Mouse (Mus musculus): ENCODE results near the gene Ddc. TPM values are rescaled to one million over a fixed set of nuclear protein-coding genes. Genes with fewer than 3 reads are reported as not detected.

Ddc gene
- polyA plus RNA-seq (2014; fragmentation: Nextera tagmentation; extraction: Ambion mirVana), result 34.8 and 37.3 TPM in 2 replicates

DNA sequence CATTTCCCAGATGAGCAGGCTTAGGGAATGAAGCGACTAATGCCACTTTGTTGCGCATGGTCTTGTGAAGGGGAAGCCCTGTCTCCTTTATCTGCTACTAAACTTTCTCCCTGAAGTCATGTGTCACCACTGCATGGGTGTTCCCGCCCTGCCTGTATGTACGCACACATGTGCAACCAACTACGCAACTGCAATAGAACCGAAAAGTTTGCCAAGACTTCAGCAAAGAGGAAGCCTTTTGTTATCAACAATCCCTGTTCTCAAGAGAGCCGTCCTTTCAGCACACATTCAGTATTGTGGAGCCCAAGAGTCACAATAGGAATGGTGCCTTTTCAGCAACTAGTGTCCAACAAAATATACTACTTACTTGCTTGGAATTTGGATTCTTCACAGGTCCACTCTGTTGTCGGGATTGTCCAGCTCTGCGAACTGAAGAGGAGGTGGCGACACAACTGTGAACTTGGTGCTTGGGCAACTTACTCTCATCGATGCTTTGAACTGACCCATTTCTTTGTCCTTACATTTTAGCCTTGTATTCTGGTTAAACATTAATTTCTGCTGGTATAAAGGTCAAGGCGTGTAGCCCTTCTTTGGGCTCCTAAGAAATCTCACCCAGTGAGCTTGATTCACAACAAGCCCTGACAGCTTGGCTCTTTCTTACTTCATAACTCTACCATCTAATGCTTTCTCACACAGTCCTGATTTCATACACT lies at the start of gene Ddc:
TSS of gene Ddc (minus strand) at position 500 of the 713 bp plus-strand sequence.
- DNase-seq (ENCODE audit: low spot score) (no peak), ATAC-seq (replicated peaks; ENCODE audit: low FRiP score, low TSS enrichment, low read depth) (peak; percentile 60)
- Histone ChIP-seq H3K9me3 (ENCODE audit: control insufficient read depth, low read length) (0 out of 2 replicates have a peak, but pooled peaks cover 3% of the 10 kb centered on the region), H3K4me1 (replicated peaks; ENCODE audit: control insufficient read depth, insufficient read depth, low read length) (peaks cover 21% of the 10 kb centered on the region), H3K4me2 (ENCODE audit: low read length) (peak within 1 kb of the TSS; percentile 35), H3K27me3 (replicated peaks; ENCODE audit: control insufficient read depth, insufficient read depth, low read length) (no peaks in the 10 kb centered on the region), H3K36me3 (ENCODE audit: control insufficient read depth, insufficient read depth, low read length) (no peaks in the 10 kb centered on the region), H3K4me3 (ENCODE audit: low read depth, low read length) (peak within 1 kb of the TSS; percentile 15), H3K27ac (ENCODE audit: low read depth) (peak within 1 kb of the TSS; percentile 25), H3K9ac (ENCODE audit: low read length) (no peak within 1 kb of the TSS)
- WGBS, result 73% methylated on average over 12 of the region's 12 CpGs

DNA sequence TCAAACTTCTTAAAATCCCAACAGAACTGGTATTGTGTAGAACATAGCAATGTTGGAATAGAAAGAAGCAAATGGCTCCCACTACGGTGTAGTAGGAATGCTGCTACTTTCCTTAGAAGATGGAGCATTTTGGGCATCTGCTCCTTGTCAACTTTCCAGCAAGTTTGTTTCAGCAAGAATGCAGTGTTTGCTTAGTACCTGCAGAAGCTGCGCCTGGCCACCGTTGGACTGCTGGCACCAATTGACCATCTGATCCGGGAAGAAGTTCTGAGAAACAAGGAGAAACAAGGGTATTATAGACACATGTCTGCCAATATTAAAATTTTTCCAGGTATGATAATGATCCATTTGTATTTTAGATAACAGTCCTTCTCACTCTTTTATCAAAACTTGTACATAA lies 47.8 kb upstream of the Ddc start:
- Histone ChIP-seq H3K4me1 (replicated peaks; ENCODE audit: control insufficient read depth, insufficient read depth, low read length) (peaks cover 26% of the 10 kb centered on the region), H3K4me3 (ENCODE audit: low read depth, low read length) (no peak overlapping the region), H3K9ac (ENCODE audit: low read length) (no peak overlapping the region), H3K9me3 (ENCODE audit: control insufficient read depth, low read length) (no peaks in the 10 kb centered on the region), H3K27me3 (replicated peaks; ENCODE audit: control insufficient read depth, insufficient read depth, low read length) (no peaks in the 10 kb centered on the region), H3K27ac (ENCODE audit: low read depth) (no peak overlapping the region), H3K4me2 (ENCODE audit: low read length) (no peak overlapping the region), H3K36me3 (ENCODE audit: control insufficient read depth, insufficient read depth, low read length) (peaks cover 88% of the 10 kb centered on the region)
- WGBS, result 69% methylated on average over 4 of the region's 4 CpGs
- no peak for ATAC-seq (replicated peaks; ENCODE audit: low FRiP score, low TSS enrichment, low read depth)
- no peak for DNase-seq (ENCODE audit: low spot score)

DNA sequence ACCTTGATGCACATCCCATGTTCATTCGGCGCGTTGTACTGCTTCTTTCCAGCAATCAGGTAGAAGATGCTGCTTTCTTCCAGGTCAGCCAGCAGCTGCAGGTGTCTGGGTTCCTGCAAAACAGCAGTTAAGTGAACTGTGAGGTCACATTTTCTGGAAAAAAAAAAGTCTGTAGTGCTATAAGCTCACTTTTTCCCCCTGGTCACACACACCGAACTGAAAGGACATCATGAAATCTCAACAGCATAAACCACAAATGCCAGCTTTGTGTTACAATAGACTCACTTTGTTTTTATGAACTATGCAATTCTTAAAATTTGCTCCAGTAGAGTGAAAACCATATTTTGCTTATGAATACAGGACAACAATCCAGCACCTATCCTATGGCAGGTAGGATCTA lies 46.9 kb upstream of the Ddc start:
- Histone ChIP-seq H3K4me2 (ENCODE audit: low read length) (no peak overlapping the region), H3K4me3 (ENCODE audit: low read depth, low read length) (no peak overlapping the region), H3K4me1 (replicated peaks; ENCODE audit: control insufficient read depth, insufficient read depth, low read length) (peaks cover 25% of the 10 kb centered on the region), H3K9ac (ENCODE audit: low read length) (no peak overlapping the region), H3K36me3 (ENCODE audit: control insufficient read depth, insufficient read depth, low read length) (peaks cover 85% of the 10 kb centered on the region), H3K9me3 (ENCODE audit: control insufficient read depth, low read length) (no peaks in the 10 kb centered on the region), H3K27me3 (replicated peaks; ENCODE audit: control insufficient read depth, insufficient read depth, low read length) (no peaks in the 10 kb centered on the region), H3K27ac (ENCODE audit: low read depth) (no peak overlapping the region)
- 91% methylated on average over 4 of the region's 4 CpGs for WGBS
- ATAC-seq (replicated peaks; ENCODE audit: low FRiP score, low TSS enrichment, low read depth), result no peak
- no peak for DNase-seq (ENCODE audit: low spot score)

DNA sequence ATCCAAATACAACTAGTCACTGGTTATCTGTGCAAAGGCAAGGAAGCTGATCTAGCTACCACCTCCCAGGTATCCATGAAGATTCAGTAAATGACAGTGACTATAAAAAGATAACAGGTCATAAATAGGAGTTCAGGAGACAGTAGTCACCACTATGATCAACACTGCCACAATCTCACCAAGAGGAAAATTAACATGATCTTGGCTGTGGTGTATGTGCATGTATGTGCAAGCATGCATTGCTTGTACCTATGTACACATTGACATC lies 46.1 kb upstream of the Ddc start:
- Histone ChIP-seq H3K27ac (ENCODE audit: low read depth) (no peak overlapping the region), H3K36me3 (ENCODE audit: control insufficient read depth, insufficient read depth, low read length) (peaks cover 87% of the 10 kb centered on the region)

DNA sequence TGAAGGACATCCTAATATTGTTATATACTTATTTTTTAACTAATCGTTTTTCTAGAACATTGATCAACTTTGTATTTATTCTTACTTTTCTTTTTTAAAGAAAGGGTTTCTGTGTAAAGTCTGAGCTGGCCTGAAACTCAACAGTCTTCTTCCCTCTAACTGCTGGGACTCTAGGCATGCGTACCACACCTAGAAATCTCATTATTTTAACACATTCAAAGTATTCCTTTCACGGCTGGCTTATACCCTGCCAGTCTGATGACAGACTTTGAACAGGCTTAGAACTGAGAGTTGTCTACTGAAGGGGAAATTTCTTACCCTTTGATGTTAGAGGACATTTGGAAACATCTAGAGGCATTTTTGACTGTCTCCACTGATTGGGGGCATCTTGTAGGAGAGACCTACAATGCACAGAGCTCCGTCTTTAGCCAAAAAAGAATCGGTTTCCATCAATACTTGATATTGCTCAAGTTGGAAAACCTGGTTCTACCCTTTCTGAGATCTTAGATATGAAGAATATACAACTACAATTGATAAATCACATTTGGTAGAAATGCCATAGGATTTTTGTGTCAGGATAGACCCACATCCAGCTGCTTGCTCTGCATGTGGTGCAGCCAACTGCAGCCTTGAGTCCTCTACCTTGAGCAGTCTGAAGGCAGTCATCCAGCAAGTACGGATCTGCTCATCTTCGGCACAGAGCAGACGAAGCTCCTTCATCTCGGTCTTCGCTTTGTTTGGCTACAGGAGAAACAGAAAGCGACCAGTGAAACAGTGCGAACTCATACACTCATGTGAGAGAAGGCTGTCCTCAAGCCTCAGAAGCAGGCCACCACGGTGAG lies 45.5 kb upstream of the Ddc start:
- peaks cover 88% of the 10 kb centered on the region for H3K36me3 ChIP-seq (ENCODE audit: control insufficient read depth, insufficient read depth, low read length)
- no peak overlapping the region for H3K4me3 ChIP-seq (ENCODE audit: low read depth, low read length)
- 90% methylated on average over 13 of the region's 13 CpGs for WGBS
- no peaks in the 10 kb centered on the region for H3K9me3 ChIP-seq (ENCODE audit: control insufficient read depth, low read length)
- peaks cover 13% of the 10 kb centered on the region for H3K4me1 ChIP-seq (replicated peaks; ENCODE audit: control insufficient read depth, insufficient read depth, low read length)
- H3K27me3 ChIP-seq (replicated peaks; ENCODE audit: control insufficient read depth, insufficient read depth, low read length), result no peaks in the 10 kb centered on the region
- ATAC-seq (replicated peaks; ENCODE audit: low FRiP score, low TSS enrichment, low read depth), result no peak
- H3K27ac ChIP-seq (ENCODE audit: low read depth), result no peak overlapping the region
- no peak overlapping the region for H3K4me2 ChIP-seq (ENCODE audit: low read length)
- DNase-seq (ENCODE audit: low spot score), result no peak
- no peak overlapping the region for H3K9ac ChIP-seq (ENCODE audit: low read length)

More for the DNA sequence above, 46.1 kb upstream of the Ddc start:
- Histone ChIP-seq H3K9ac (ENCODE audit: low read length) (no peak overlapping the region), H3K4me1 (replicated peaks; ENCODE audit: control insufficient read depth, insufficient read depth, low read length) (peaks cover 18% of the 10 kb centered on the region), H3K4me3 (ENCODE audit: low read depth, low read length) (no peak overlapping the region), H3K4me2 (ENCODE audit: low read length) (no peak overlapping the region), H3K27me3 (replicated peaks; ENCODE audit: control insufficient read depth, insufficient read depth, low read length) (no peaks in the 10 kb centered on the region), H3K9me3 (ENCODE audit: control insufficient read depth, low read length) (no peaks in the 10 kb centered on the region)
- DNase-seq (ENCODE audit: low spot score) (no peak), ATAC-seq (replicated peaks; ENCODE audit: low FRiP score, low TSS enrichment, low read depth) (no peak)

DNA sequence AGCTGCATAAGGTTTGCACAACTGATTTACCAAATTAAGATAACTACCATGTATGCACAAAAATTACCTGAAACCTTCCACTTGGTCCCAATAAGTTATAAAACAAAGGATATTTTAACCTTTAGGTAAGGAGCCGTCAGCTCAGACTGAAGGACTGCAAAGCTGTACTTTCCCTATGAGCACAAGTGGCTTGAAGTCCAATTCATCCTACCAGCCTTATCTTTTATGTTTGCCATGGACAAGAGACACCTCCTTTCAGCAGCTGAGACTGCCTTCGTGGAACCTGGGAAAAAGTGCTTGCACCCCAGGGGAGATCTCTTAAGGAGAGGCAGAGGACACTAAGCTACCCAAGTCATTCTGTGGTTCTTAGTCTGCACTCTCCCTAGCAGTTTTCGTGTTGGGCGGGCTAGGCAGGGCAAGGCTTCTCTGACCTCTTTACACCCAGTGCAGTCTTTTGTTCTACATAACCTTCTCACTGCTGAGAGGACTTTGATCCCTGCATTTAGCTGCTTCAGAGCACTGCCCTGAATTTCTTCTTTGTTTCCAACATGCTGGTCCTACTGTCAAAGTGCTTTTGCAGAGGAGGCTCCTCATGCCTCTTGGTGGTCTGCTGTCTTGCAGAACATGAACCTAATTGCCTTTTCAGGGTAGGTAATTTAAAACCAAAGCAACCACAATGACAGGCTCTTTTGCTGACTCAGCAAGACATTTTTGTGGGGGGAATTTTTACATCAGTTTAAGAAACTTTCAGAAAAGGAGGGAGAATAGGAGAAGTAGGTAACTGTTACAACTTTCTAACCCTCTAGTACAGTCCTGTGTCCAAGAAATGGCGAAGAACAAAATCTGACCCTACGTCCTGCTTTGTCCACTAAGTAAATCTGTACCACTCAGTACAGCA lies 44.6 kb upstream of the Ddc start:
- peak; percentile 71; the same call in 1 of the 2 replicates for ATAC-seq (replicated peaks; ENCODE audit: low FRiP score, low TSS enrichment, low read depth)
- H3K9me3 ChIP-seq (ENCODE audit: control insufficient read depth, low read length), result no peaks in the 10 kb centered on the region
- no peak overlapping the region for H3K9ac ChIP-seq (ENCODE audit: low read length)
- WGBS, result 69% methylated on average over 6 of the region's 6 CpGs
- no peak overlapping the region for H3K4me3 ChIP-seq (ENCODE audit: low read depth, low read length)
- H3K4me2 ChIP-seq (ENCODE audit: low read length), result no peak overlapping the region
- peak overlapping the region; percentile 48; the same call in 1 of the 2 replicates for H3K27ac ChIP-seq (ENCODE audit: low read depth)
- DNase-seq (ENCODE audit: low spot score), result no peak
- H3K27me3 ChIP-seq (replicated peaks; ENCODE audit: control insufficient read depth, insufficient read depth, low read length), result no peaks in the 10 kb centered on the region
- H3K36me3 ChIP-seq (ENCODE audit: control insufficient read depth, insufficient read depth, low read length), result peaks cover 94% of the 10 kb centered on the region
- peaks cover 7% of the 10 kb centered on the region; the same call in 1 of the 2 replicates for H3K4me1 ChIP-seq (replicated peaks; ENCODE audit: control insufficient read depth, insufficient read depth, low read length)

DNA sequence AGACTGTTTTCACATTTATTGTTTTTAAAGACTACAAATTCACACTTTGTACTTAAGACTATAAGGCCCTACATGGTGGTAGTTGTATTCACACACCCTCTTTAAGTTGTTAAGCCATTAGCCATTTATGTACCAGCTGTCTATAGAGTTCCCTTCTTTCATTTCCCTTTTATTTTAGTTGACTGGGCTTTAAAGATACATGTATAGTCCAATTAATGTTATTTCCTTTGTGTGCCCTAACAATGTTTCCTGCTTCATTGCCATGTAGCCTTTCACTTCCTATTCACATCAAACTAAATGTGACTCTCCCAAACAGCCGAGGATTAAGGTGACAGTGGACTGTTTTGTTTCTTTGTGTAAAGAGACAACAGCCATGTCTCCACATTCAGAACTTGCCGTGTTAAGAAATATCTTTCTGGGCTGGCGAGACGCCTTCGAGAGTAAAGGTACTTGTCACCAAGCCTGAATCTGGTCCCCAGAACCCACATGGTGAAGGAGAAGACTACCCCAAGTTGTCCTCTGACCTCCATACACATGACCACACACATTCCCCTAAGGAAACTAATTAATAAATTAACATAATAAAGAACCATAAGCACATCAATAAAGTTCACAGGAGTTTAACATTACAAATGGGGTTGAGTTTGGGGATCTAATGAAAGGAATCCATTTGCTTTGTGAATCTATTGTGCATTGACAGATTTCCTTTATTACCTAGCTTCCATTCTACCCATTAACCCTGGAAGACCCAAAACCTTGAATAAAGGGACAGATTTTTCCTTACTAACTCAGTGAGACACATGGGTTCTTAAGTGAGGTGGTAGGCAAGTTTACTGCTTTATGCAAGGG lies 43.1 kb upstream of the Ddc start:
- no peak overlapping the region for H3K9ac ChIP-seq (ENCODE audit: low read length)
- peaks cover 92% of the 10 kb centered on the region for H3K36me3 ChIP-seq (ENCODE audit: control insufficient read depth, insufficient read depth, low read length)
- 80% methylated on average over 5 of the region's 5 CpGs for WGBS
- no peaks in the 10 kb centered on the region for H3K9me3 ChIP-seq (ENCODE audit: control insufficient read depth, low read length)
- no peak for DNase-seq (ENCODE audit: low spot score)
- ATAC-seq (replicated peaks; ENCODE audit: low FRiP score, low TSS enrichment, low read depth), result no peak
- H3K4me1 ChIP-seq (replicated peaks; ENCODE audit: control insufficient read depth, insufficient read depth, low read length), result peaks cover 7% of the 10 kb centered on the region; the same call in 1 of the 2 replicates
- no peak overlapping the region for H3K27ac ChIP-seq (ENCODE audit: low read depth)
- no peak overlapping the region for H3K4me2 ChIP-seq (ENCODE audit: low read length)
- H3K27me3 ChIP-seq (replicated peaks; ENCODE audit: control insufficient read depth, insufficient read depth, low read length), result no peaks in the 10 kb centered on the region
- no peak overlapping the region for H3K4me3 ChIP-seq (ENCODE audit: low read depth, low read length)

DNA sequence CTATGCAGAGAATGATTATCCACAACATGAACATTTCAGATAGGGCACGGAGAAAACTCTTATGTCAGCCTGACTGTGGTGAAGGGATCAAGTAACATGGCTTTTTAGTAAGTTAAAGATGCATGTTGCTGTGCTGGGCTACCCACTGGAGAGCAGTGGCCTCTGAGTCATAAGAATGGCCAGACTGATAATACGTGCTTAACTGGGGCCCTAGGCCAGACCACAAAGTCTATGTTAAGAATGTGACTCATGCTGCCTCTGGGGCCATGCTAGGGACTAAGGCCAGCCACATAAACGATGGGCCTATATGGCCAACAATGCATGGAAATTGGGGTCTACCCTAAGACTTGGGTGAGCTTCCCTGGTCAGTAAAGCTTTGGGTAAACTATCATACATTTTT lies 41.7 kb upstream of the Ddc start:
- Histone ChIP-seq H3K4me1 (replicated peaks; ENCODE audit: control insufficient read depth, insufficient read depth, low read length) (peaks cover 7% of the 10 kb centered on the region; the same call in 1 of the 2 replicates), H3K27me3 (replicated peaks; ENCODE audit: control insufficient read depth, insufficient read depth, low read length) (no peaks in the 10 kb centered on the region), H3K4me3 (ENCODE audit: low read depth, low read length) (no peak overlapping the region), H3K36me3 (ENCODE audit: control insufficient read depth, insufficient read depth, low read length) (peaks cover 93% of the 10 kb centered on the region), H3K27ac (ENCODE audit: low read depth) (no peak overlapping the region), H3K9me3 (ENCODE audit: control insufficient read depth, low read length) (no peaks in the 10 kb centered on the region), H3K9ac (ENCODE audit: low read length) (no peak overlapping the region), H3K4me2 (ENCODE audit: low read length) (no peak overlapping the region)
- ATAC-seq (replicated peaks; ENCODE audit: low FRiP score, low TSS enrichment, low read depth) (no peak), DNase-seq (ENCODE audit: low spot score) (no peak)
- WGBS, result 64% methylated on average over 3 of the region's 3 CpGs

Measured in intestine, embryonic 14.5 days (tissue).